Mouse (Mus musculus): ENCODE results near the gene Kmo. TPM values are rescaled to one million over a fixed set of nuclear protein-coding genes. Genes with fewer than 3 reads are reported as not detected.
A peak's percentile ranks its signal among the peaks of the same experiment; 100 is the strongest.

Gene Kmo
- polyA plus RNA-seq, 1 experiment: 0.10 TPM

DNA sequence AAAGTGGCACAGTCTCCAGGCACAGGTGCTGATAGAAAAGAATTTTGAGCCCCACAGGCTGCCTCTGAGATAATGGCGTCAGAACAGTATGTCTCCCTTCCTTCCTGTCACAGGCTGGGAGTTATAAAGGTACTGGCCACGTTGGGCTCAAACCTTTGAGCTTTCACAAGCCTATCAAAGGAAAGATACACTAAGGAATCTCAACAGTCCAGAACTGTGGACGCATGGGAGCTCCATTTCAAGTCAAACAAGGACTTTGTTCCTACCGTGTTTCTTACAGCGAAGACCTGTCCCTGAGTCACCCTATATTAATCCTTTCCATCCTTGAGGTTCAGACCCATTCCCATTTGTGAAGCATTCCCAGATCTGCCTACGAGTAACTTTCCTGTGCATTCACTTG lies 57.3 kb downstream of the Kmo start:
- Histone ChIP-seq H3K4me3 (ENCODE audit: insufficient read depth, low read length) (no peak overlapping the region), H3K27ac (ENCODE audit: insufficient read depth, low read length) (no peak overlapping the region), H3K4me1 (ENCODE audit: control insufficient read depth, insufficient read depth, low read length) (no peaks in the 10 kb centered on the region; the same call in none of the 2 replicates)
- TF ChIP-seq POLR2A (IDR thresholded peaks at IDR 0.05; ENCODE audit: extremely low read depth, insufficient read depth, low read length) (no peak), CTCF (IDR thresholded peaks at IDR 0.05; ENCODE audit: extremely low read depth, insufficient read depth, low read length) (no peak)

DNA sequence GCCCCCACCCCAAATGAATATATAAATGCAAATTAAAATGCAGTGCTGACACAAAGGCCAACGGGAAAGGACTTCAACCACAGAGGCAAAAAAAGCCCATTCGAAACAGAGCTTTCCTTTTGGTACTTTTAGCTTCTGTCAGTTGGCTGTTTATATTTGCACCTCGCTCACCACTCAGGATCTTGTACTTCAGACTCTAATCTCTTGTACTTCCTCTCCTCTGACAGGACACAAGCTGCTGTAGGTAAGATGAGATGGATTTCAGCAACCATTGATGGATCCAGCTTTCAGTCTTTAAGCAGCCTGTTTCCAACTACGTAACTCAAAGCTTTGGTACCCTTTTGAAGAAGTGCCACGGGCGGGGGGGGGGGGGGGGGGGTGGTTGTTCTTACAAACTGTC lies 60.8 kb downstream of the Kmo start:
- H3K4me3 ChIP-seq (ENCODE audit: insufficient read depth, low read length): no peak overlapping the region
- TF ChIP-seq CTCF (IDR thresholded peaks at IDR 0.05; ENCODE audit: extremely low read depth, insufficient read depth, low read length) (no peak), POLR2A (IDR thresholded peaks at IDR 0.05; ENCODE audit: extremely low read depth, insufficient read depth, low read length) (no peak)
- H3K4me1 ChIP-seq (ENCODE audit: control insufficient read depth, insufficient read depth, low read length): no peaks in the 10 kb centered on the region
- H3K27ac ChIP-seq (ENCODE audit: insufficient read depth, low read length): no peak overlapping the region

DNA sequence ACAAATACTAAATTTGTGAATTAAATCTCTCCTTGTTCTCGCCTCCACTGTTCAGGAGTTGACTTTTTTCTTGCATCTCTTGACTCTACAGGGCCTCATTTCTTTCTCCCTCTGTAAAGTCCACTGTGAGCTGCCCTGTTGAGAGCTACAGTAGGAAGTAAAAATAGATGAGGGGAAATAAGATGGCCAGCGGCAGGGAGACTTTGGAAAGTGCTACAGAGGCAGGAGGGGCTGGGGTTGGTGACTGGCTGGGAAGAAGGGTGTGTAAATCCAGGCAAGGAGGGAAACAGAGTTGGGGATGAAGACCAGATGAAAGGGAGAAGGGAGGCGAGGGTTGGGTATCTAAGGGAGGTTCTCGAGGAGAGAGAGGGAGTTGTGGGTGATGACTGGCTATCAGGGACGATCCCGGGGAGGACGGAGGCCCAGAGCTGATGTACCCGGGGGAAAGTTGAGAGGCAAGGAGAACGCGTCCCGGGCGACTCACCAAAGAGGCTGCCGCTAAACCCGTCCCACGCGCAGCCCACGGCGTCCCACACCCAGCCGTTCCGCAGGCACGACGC lies 71.6 kb downstream of the Kmo start:
- TF ChIP-seq POLR2A (IDR thresholded peaks at IDR 0.05; ENCODE audit: extremely low read depth, insufficient read depth, low read length): no peak
- no peak for TF ChIP-seq CTCF (IDR thresholded peaks at IDR 0.05; ENCODE audit: extremely low read depth, insufficient read depth, low read length)
- Histone ChIP-seq H3K4me1 (ENCODE audit: control insufficient read depth, insufficient read depth, low read length) (peaks cover 2% of the 10 kb centered on the region; the same call in 1 of the 2 replicates), H3K4me3 (ENCODE audit: insufficient read depth, low read length) (peak overlapping the region; percentile 79), H3K27ac (ENCODE audit: insufficient read depth, low read length) (no peak overlapping the region)

DNA sequence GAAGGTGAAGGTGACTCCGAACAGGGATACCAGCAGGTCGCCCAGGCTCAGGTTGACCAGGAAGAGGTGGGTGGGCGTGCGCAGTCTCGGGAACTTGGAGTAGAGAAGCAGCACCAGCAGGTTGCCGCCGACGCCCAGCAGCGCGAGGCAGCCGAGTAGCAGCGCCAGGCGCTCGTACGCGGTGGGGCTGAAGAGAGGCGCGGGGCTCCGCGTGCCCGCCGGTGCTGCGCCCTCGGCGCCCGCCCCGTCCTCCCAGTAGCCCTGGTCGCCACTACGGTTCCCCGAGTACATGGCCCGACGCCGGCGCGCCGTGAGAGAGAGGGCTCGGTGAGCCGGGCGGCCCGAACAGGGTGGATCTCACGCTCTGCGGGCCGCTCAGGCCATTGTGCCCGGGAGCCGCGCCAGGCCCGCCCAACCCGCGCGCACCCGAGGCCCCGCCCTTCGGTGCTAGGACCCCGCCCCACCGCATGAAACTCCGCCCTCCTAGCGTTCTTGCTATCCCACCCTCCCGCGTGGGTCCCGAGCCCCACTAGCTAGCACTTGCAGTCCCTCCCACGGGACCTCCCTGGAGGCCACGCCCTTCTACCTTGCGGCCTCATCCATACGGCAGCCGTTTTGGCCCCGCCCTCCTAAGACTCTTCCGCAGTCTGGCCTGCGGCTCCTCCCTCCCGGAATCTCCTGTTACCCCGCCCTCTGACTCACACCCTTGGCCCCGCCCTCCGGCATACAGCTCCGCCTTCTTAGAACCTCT lies 72.2 kb downstream of the Kmo start, which contains the start of the genes Opn3 and Chml:
TSS of gene Opn3 (minus strand) at position 531 of the 751 bp plus-strand sequence.
TSS of gene Chml (minus strand) at position 656 of the 751 bp plus-strand sequence.
- H3K4me3 ChIP-seq (ENCODE audit: insufficient read depth, low read length): peak within 1 kb of the TSS; percentile 79
- H3K27ac ChIP-seq (ENCODE audit: insufficient read depth, low read length): no peak within 1 kb of the TSS
- TF ChIP-seq CTCF (IDR thresholded peaks at IDR 0.05; ENCODE audit: extremely low read depth, insufficient read depth, low read length): no peak
- TF ChIP-seq POLR2A (IDR thresholded peaks at IDR 0.05; ENCODE audit: extremely low read depth, insufficient read depth, low read length): 0 out of 2 replicates have a peak, but pooled peaks have one; percentile 30
- H3K4me1 ChIP-seq (ENCODE audit: control insufficient read depth, insufficient read depth, low read length): peaks cover 2% of the 10 kb centered on the region; the same call in 1 of the 2 replicates

DNA sequence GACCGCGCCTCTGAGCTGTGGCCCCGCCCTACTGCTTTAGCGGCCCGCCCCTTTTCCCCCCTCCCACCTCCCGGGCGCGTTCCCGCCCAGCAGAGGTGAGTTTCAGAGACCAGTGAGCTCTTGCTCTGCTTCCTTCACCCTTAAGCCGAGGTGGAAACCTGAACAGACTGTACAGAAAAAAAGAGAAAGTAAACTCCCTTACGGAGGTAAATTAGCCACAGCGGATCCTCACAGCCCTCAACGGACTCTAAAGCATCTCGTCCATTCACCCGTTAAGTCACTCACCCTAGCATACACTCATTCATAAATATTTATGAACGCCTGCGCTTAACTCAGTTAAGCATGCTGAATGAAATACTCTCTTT lies 72.8 kb downstream of the Kmo start:
- Histone ChIP-seq H3K27ac (ENCODE audit: insufficient read depth, low read length) (no peak overlapping the region), H3K4me3 (ENCODE audit: insufficient read depth, low read length) (peak overlapping the region; percentile 79), H3K4me1 (ENCODE audit: control insufficient read depth, insufficient read depth, low read length) (peaks cover 2% of the 10 kb centered on the region; the same call in 1 of the 2 replicates)
- TF ChIP-seq POLR2A (IDR thresholded peaks at IDR 0.05; ENCODE audit: extremely low read depth, insufficient read depth, low read length) (no peak), CTCF (IDR thresholded peaks at IDR 0.05; ENCODE audit: extremely low read depth, insufficient read depth, low read length) (no peak)

DNA sequence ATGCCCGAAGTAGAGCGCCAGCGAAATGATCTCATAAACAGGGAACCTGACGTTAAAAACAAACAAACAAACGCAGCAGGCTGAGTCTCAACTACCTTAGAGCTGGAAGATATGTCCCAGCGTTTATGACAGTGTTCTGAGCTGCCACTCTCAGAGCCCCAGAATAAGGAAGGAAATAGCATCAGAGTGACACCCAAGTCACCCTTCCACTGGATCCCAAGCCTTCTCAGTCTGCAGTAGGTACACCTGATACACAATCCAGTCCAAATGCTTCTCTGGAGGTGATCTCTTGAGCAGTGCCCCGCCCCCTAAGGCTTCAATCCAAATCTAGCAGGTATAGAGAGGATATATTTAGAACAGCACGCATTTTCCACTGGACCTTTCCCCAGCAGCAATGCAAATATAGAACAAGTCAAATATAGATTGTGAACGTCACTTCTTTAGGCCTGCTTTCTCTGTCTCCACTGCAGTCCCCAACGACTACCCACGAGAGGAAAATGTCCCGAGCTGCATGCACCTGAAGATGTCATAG lies 73.3 kb downstream of the Kmo start:
- TF ChIP-seq CTCF (IDR thresholded peaks at IDR 0.05; ENCODE audit: extremely low read depth, insufficient read depth, low read length) (no peak), POLR2A (IDR thresholded peaks at IDR 0.05; ENCODE audit: extremely low read depth, insufficient read depth, low read length) (no peak)
- H3K4me3 ChIP-seq (ENCODE audit: insufficient read depth, low read length): peak overlapping the region; percentile 79; the same call in 1 of the 2 replicates
- H3K4me1 ChIP-seq (ENCODE audit: control insufficient read depth, insufficient read depth, low read length): peaks cover 2% of the 10 kb centered on the region; the same call in 1 of the 2 replicates
- no peak overlapping the region for H3K27ac ChIP-seq (ENCODE audit: insufficient read depth, low read length)

DNA sequence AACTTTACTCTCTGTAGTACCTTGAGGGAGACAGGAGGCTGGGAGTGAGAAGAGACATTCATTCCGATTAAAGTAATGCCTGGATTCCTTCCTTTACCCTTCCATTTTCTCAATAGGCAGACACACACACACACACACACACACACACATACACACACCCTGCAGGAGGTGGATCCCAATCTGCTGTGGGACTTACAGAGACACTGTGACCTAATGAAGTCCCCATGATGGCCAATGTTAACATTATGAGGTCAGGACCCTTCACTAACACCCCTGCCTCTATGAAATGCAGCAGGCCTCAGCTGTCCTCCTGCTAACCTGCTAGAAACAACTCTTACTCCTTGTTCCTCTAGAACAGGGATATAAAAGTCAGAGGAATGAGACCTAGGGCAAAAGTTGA lies 78.1 kb downstream of the Kmo start, which contains the start of gene Wdr64:
TSS of gene Wdr64 (plus strand) at position 301 of the 400 bp plus-strand sequence.
- TF ChIP-seq POLR2A (IDR thresholded peaks at IDR 0.05; ENCODE audit: extremely low read depth, insufficient read depth, low read length): no peak
- TF ChIP-seq CTCF (IDR thresholded peaks at IDR 0.05; ENCODE audit: extremely low read depth, insufficient read depth, low read length): no peak
- no peak within 1 kb of the TSS for H3K27ac ChIP-seq (ENCODE audit: insufficient read depth, low read length)
- H3K4me3 ChIP-seq (ENCODE audit: insufficient read depth, low read length): no peak within 1 kb of the TSS
- peaks cover 2% of the 10 kb centered on the region; the same call in 1 of the 2 replicates for H3K4me1 ChIP-seq (ENCODE audit: control insufficient read depth, insufficient read depth, low read length)

DNA sequence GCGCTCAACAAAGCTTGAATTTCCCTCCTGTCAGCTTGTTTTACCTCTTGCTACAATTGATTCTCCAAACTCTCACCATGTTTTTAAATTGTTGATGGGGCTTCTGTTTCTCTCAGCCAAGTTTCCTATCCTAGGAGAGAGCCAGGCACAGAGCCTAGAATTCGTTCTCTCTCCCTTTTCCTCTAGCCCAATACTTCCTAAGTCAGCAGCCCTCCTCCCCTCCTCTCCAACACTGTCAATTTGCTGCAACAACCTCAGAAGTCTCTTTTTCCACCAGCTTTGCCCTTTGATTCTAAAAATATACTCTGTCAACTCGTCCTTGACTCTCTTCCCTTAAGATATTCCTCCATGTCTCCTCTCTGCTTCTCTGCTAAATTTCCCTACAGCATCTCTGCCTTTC lies 79.2 kb downstream of the Kmo start:
- no peak overlapping the region for H3K4me3 ChIP-seq (ENCODE audit: insufficient read depth, low read length)
- no peak overlapping the region for H3K27ac ChIP-seq (ENCODE audit: insufficient read depth, low read length)
- TF ChIP-seq POLR2A (IDR thresholded peaks at IDR 0.05; ENCODE audit: extremely low read depth, insufficient read depth, low read length) (no peak), CTCF (IDR thresholded peaks at IDR 0.05; ENCODE audit: extremely low read depth, insufficient read depth, low read length) (no peak)
- no peaks in the 10 kb centered on the region for H3K4me1 ChIP-seq (ENCODE audit: control insufficient read depth, insufficient read depth, low read length)

DNA sequence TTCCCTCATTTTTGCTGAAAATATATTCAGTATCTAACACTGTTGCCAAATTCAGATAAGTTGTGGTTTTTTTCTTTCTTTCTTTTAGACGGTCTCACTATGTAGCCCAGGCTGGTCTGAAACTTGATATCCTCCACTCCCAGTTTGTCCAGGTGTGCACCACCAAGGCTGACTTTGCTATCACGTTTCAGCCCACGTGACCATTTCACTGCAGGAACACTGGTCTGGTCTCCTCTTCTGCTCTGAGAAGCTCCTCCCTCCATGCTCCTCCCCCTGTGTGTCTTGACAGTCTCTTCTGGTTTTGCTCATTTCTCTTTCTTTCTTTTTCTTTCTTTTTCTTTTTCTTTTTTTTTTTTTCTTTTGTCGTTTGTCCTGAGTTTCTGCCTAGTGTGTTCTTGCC lies 79.6 kb downstream of the Kmo start:
- no peak overlapping the region for H3K27ac ChIP-seq (ENCODE audit: insufficient read depth, low read length)
- no peaks in the 10 kb centered on the region for H3K4me1 ChIP-seq (ENCODE audit: control insufficient read depth, insufficient read depth, low read length)
- TF ChIP-seq CTCF (IDR thresholded peaks at IDR 0.05; ENCODE audit: extremely low read depth, insufficient read depth, low read length) (no peak), POLR2A (IDR thresholded peaks at IDR 0.05; ENCODE audit: extremely low read depth, insufficient read depth, low read length) (no peak)
- no peak overlapping the region for H3K4me3 ChIP-seq (ENCODE audit: insufficient read depth, low read length)
